Mouse (Mus musculus) right cerebral cortex, adult 18-20 months (tissue): ENCODE data around the gene Cacnb1.
A peak's percentile ranks its signal among the peaks of the same experiment; 100 is the strongest.

Experiments used
- DNase-seq: peaks from one replicate; pipeline ENCODE4 v3.0.0; 2022; ENCODE audit warnings: mixed read lengths

Gene Cacnb1

GRCm38 (mm10) chr11:98005686-98006085 lies 17.1 kb downstream of the Cacnb1 start:
- no peak for DNase-seq

GRCm38 (mm10) chr11:98005076-98005475 lies 17.8 kb downstream of the Cacnb1 start:
- DNase-seq = no peak

GRCm38 (mm10) chr11:98004161-98004560 lies 18.7 kb downstream of the Cacnb1 start:
- peak; percentile 84 for DNase-seq

- DNase-seq = no peak
These were observed 19.6 kb downstream of the Cacnb1 start for GRCm38 (mm10) chr11:98003171-98003671.

DNA sequence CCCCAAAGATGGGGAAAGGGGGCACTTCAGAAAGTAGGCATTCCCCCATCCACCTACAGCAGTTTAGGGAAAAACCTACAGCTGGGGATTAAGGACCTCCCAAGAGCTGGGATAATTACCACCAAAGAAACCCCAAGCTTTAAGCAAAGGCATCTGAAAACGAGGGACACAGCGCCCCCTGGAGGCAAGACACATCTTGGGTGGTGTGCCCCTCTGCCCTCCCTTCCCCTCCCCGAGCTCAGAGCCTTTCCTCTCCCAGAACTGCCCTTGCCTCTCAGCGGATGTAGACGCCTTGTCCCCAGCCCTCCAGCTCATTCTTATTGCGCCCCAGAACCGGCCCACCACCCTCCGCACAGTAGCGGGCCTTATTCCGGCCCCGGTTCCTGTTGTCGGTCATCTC lies 20.2 kb downstream of the Cacnb1 start:
- no peak for DNase-seq

DNA sequence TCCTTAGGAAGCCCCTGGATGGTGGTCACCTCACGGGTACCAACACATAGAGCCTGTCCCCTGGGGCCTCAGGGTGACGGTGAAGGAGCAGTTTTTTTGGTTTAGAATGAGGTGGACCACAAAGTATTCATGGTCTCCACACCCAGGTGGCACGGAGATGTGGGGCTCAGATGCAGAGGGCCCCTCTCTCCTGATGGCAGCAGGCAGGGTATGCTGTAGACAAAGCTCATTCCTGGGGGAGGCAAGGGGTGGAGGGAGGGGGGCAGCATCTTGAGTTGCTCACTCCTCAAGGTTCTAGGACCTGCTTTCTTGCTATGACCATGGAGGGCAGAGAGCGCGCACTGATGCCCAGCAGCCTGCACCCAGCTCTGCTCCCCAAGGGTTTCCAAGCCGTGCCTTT lies 20.8 kb downstream of the Cacnb1 start:
- no peak for DNase-seq

DNA sequence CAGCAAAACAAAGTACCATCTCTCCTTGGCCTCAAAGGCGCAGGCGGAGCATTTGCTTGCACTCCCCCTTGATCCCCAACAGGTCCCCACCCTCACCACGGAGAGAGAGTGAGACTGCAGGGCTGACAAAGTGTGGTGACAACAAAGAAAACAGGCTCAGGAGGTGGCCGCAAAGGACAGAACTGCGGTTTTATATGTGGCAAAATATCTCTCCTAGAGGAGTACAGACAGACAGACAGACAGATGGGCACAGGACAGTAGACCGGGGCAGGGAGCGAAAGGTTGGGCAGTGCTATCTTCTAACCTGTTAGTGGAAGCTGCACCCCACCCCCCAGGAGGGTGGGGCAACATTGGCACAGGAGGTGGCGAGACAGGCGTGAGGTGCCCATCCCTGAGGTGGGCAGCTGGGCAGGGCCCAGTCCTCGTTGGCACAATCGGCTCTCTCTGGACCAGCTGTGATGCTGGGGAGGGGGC lies 21.4 kb downstream of the Cacnb1 start:
- DNase-seq = no peak

- DNase-seq = no peak
These were observed 22.3 kb downstream of the Cacnb1 start for GRCm38 (mm10) chr11:98000378-98001140.

DNA sequence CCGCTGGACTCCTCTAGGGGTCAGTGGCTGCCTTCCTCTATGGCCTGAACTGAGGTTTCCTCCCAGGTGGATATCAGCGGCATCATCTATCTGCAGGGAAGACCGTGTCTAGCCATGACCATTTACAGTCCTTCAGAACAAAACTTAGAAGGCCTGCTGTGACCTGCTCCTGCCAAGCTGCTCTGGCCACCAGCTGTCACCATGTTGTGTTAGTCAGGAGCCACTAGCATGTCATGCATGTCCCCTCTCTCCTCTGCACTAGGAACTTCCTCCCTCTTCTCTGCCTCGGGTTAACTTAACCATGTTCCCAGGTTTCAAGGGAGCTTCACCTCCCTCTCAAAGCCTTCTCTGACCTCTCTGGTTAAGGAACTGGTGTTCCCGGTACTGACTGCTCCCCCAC lies 23.1 kb downstream of the Cacnb1 start:
- DNase-seq = no peak

DNA sequence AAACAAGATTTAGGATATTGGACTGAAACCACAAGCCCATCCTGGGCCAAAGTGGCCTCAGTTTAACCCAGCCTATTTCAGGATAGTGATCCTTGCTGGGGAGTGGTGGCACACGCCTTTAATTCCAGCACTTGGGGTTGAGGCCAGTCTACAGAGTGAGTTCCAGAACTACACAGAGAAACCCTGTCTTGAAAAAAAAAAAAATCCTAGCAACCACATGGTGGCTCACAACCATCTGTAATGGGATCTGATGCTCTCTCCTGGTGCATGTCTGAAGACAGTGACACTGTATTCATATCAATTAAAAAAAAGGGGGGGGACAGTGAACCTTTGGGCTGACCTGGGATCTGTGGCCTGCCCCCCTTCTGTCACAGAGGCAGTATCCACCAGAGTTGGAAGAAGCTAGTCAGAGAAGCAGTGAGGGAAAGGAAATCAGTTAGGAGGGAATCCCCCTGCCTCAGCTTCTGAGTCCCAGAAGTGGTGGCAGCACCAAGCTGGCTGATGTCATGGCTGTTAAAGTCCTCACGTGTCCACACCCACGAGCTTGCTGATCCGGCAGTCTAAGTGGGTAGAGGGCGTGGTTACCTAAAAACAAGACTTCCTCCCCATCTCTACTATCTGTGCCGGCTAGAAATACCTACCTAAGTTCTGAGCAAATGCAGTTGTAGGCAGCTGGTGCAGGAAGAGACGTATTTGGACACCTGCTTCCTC lies 23.8 kb downstream of the Cacnb1 start:
- no peak for DNase-seq

DNA sequence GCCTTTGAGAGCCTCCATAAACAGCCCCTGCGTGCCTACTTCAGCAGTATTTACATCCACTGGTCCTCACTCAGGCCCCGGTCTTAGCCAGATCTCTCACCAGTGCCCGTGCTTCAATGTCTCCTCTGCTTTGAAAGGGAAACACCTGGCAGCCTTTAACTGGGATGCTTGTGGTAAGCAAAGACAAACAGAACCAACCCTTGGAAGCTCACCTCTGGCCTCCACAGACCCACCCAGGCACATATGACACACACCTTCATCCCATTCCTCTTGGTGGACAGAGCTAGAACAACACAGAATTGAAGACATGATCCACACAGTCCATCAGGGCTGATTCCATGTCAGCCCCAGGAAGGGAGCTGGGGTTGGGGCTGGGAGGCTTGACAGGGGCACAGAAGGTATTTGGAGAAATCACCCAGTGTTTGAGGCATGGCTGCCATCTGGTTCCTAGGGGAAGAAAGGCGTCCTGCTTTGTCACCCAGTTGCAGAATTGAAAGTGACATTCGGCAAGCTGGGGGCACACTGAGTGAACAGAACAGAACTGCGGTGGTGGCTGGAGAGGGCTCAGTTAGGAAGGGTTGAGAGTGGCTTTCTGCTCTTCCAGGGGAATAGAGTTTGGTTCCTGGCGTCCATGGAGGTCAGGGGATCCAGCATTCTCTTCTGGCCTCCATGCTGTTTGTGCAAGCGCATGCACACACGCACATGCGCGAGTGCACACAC lies 24.6 kb downstream of the Cacnb1 start:
- DNase-seq = no peak

DNA sequence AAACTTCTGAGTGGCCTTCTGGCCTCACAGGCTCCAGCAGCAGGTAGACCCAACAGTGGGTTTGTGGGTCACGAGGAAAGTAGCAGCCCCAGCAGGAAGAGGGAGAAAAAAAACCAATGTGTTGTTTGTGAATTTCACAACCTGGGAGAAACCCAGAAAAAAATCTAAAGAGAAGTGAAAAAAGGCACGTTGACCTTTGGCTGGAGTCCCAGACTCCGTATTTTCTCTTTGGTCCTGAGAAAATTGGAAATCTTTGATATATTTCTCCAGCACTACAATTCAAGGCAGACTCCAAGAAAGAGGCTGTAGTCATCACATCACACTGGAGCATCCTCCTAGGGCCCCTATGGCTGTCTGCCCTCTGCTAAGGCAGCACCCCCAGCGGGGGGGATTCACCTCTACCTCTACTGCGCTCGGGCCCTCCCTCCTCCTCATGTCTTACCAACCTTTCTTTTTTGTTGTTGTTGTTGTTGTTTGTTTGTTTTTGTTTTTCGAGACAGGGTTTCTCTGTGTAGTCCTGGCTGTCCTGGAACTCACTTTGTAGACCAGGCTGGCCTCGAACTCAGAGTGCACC lies 25.4 kb downstream of the Cacnb1 start:
- DNase-seq = no peak

- DNase-seq = no peak
These were observed 26.1 kb downstream of the Cacnb1 start for GRCm38 (mm10) chr11:97996691-97997090.

DNA sequence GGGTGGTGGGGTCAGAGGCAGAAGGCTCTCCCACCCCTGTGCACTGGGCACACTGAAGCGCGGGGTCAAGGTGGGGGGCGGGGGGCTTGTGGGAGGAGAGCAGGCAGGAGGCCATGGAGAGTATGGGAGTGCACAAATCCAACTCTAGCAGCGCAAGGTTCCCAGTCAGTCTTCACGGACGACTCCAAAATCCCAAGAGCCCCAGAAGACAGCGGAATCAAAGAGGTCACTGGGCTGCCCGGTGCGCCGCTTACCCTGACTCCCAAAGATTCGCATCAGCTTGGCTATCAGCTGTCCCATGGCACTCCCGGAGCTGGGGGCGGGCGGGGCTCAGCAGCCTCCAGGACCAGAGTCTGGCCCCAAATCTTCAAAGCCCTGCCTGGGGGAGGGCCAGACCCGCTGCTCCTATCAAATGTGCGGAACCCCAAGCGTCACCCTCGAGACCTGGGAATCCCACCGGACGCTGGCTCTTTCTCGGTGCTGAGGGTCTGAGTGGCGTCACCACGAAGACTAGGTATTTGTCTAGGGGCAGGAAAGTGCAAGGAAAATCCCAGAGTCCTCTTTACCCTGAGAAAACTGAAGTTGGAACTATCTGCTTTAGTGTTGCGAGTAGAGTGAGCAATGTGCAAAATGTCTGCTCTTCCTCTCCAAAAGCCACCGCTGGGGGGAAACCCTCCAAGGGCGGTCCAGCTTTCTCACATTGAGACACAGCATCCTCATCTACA lies 27.1 kb downstream of the Cacnb1 start, which contains the start of gene Arl5c:
Gene Arl5c, minus strand, starts transcription at position 618 of the 725 bp plus-strand sequence.
- no peak for DNase-seq

- DNase-seq = no peak
These were observed 28.2 kb downstream of the Cacnb1 start for GRCm38 (mm10) chr11:97994539-97995100.

DNA sequence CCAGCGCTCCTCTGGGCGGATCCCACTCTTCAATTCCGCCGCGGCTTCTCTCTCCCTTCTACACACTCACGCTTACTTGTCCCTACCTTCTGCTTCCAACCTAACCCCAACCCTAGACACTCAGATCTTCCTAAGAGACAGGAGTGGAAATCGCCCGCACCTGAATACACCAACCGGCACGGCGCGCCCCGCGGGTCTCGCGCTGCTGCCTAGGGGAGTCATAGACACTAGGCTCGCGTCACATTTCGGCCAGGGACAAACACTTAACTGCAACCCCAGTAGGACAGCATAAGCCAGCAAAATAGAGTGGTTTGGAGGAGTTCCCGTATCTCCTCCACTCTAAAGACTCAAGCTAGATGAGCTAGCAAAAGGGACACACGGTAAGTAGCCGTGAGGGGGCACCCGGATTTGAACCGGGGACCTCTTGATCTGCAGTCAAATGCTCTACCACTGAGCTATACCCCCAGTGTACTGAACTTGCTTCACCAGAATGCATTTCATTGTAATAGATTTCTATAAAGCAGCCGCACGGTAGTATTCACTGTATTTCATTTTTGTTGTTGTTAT lies 34.2 kb downstream of the Cacnb1 start:
- peak; percentile 91 for DNase-seq

DNA sequence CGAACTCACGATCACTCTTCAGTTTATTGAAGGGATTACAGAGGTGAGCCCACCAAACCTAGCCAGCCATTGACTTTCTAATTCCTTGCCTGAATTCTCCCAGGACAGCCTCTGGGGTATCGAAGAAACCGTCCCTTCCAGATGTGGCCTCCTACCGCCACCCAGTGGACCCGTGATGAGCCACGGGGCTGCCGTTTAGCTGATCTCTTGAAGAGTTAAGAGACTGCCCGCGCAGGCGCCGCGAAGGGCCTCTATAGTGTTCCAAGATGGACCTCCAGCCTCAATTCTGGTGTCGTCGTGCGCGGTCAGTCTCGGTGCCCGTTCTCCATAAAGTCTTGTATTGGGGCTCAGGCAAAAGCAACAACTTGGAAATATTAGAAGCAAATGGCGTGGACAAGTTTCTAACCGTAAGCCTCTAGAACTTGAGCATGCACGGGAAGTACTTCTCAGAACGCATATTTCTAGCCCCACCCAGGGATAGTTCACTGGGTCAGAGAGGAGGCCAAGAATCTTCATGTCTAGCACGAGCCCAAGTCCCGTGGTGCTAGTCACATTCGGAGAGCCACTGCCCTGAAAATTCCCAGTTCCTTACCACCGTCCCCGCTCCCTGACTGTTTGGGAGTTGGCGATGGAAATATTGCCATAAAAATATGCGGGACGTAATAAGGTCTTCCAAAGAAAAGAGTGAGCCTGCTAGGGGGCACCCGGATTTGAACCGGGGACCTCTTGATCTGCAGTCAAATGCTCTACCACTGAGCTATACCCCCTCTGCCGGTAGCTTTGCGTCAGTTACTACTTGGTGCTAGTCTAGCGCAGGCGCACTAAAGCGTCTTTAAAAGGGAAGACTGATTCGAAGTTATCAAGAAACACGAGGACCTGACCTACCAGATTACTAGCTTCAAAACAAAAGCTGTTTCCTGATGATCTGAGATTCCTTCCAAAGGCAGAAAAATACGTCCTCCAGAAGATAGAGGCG lies 35.0 kb downstream of the Cacnb1 start:
- DNase-seq = peak; percentile 94

DNA sequence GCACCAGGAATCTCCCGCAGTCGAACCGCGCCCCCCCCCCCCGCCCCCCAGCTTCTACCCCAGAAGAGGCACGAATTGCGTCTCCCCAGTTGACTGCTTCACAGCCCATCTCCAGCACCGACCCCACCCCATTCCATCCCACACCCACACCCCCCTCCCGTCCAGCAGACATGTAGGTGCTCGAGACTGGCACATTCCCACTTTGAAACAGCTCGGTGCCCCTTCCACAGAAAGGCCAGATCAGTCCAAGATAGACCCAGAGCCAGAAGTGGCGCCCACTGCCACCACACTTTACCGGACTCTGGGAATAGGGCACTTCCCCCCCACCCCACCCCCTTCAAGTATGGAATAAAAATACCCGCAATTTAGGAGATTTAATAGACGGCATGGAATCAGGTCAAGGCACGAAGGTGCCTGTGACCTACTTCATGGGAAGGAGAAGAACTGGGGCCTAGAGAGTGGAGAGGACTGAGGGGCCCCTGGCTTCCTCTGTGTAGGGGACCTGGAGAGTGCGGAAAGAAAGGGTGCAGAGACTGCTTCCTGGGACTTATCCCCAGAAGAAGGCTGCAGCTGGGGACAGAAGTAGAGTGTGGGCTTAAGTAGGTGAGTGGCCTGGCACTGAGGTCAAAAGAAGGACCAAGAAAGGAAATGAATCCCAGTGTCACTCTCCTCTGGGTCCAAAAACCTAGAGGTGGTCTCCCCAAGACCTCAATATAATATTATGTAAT lies 35.9 kb downstream of the Cacnb1 start:
- no peak for DNase-seq
